In genomic region chr7:72296171-72296570, GRCm38 (mm10) we compare ENCODE assay signal across 21 mouse cellular contexts.
"Had no signal": no experiment of that assay in that cellular context is flagged by ENCODE, and none has a peak within 500 bp of the region (broad histone marks: within the 10 kb centered on the region; RNA-seq: fewer than 3 reads in every experiment).

No protein-coding gene starts in this region.

- H3K9me3 ChIP-seq: limb, embryonic 10.5 days; limb, embryonic 13.5 days; liver, embryonic 12.5 days; liver, embryonic 15.5 days; neural tube, embryonic 12.5 days; neural tube, embryonic 15.5 days had no signal

- H3K27me3 ChIP-seq: limb, embryonic 13.5 days; liver, embryonic 12.5 days; liver, embryonic 15.5 days; neural tube, embryonic 12.5 days; neural tube, embryonic 15.5 days had no signal

- ATAC-seq: liver, embryonic 12.5 days had no signal

- H3K4me3 ChIP-seq: limb, embryonic 10.5 days; limb, embryonic 13.5 days; liver, embryonic 12.5 days; liver, embryonic 15.5 days; neural tube, embryonic 12.5 days; neural tube, embryonic 15.5 days had no signal

- DNase-seq: kidney, adult 18-20 months; kidney, adult 9 months; kidney, postnatal 14 days; kidney, postnatal 4 days; liver; lung, adult 18-20 months; lung, postnatal 36 days; midbrain, embryonic 14.5 days; right cerebral cortex, postnatal 14 days; right cerebral cortex, postnatal 4 days; thymus, adult 2 months; thymus, postnatal 14 days; thymus, postnatal 4 days had no signal

- H3K4me2 ChIP-seq: limb, embryonic 13.5 days; liver, embryonic 12.5 days; liver, embryonic 15.5 days; midbrain, embryonic 11.5 days; neural tube, embryonic 12.5 days; neural tube, embryonic 15.5 days had no signal

- H3K36me3 ChIP-seq: limb, embryonic 10.5 days; limb, embryonic 13.5 days; liver, embryonic 12.5 days; liver, embryonic 15.5 days; neural tube, embryonic 12.5 days; neural tube, embryonic 15.5 days had no signal

- H3K27ac ChIP-seq: limb, embryonic 10.5 days; limb, embryonic 13.5 days; liver, embryonic 12.5 days; liver, embryonic 15.5 days; neural tube, embryonic 12.5 days; neural tube, embryonic 15.5 days; stomach, postnatal 0 days had no signal

- H3K9ac ChIP-seq: limb, embryonic 13.5 days; liver, embryonic 12.5 days; liver, embryonic 15.5 days; neural tube, embryonic 12.5 days; neural tube, embryonic 15.5 days had no signal

- H3K4me1 ChIP-seq: limb, embryonic 10.5 days; limb, embryonic 13.5 days; liver, embryonic 12.5 days; liver, embryonic 15.5 days; neural tube, embryonic 12.5 days had no signal
